Comparison of ENCODE assay signal across 25 mouse cellular contexts in genomic region chr19:53813576-53813975, GRCm38 (mm10).
DNase-seq lines count a peak whose midpoint lies in the region; ATAC-seq and TF ChIP-seq lines count a peak whose summit lies in the region.
"Had no signal": no experiment of that assay in that cellular context is flagged by ENCODE, and none has a peak within 500 bp of the region (broad histone marks: within the 10 kb centered on the region; RNA-seq: fewer than 3 reads in every experiment).

No protein-coding gene starts in this region.

- no peak for ATAC-seq in heart, postnatal 0 days (ENCODE audit: insufficient read depth, low read depth)
- ATAC-seq in heart, embryonic 11.5 days (replicated peaks; ENCODE audit: insufficient number of reproducible peaks, low FRiP score, low TSS enrichment) = no peak
- ATAC-seq: activated CD4-positive, CD25-positive, alpha-beta regulatory T cell, adult 4 months; CD4-positive, CD25-positive, alpha-beta regulatory T cell, adult 4 months; forebrain, embryonic 13.5 days; Patski had no signal

- intact Hi-C loops in heart, postnatal 14 days (cut with DNase I) = no loop called here

- DNase-seq in heart, adult 11 months = peak; percentile 91
- DNase-seq in heart, postnatal 14 days = no peak
- DNase-seq in heart, embryonic 10.5 days (ENCODE audit: low spot score) = no peak
- DNase-seq in heart, adult 8-10 months (ENCODE audit: low spot score) = no peak
- no peak for DNase-seq in heart, postnatal 0 days (ENCODE audit: low spot score)
- peak; percentile 16 for DNase-seq in urinary bladder, adult 2 months (ENCODE audit: low spot score)
- no peak for DNase-seq in urinary bladder, postnatal 4 days (ENCODE audit: low spot score in 2 of 2)
- DNase-seq: adrenal gland, adult 8-10 months; adrenal gland, postnatal 14 days; adrenal gland, postnatal 36 days; B cell, adult 2 months; cerebellum, adult 11-12 months; cerebellum, adult 2 months; cerebellum, adult 9-10 months; cerebellum, postnatal 10 days; cerebellum, postnatal 25 days had no signal

- H3K27me3 ChIP-seq in heart, embryonic 10.5 days (ENCODE audit: insufficient read depth, poor library complexity, severe bottlenecking) = no peaks in the 10 kb centered on the region
- H3K27me3 ChIP-seq in heart, postnatal 0 days (ENCODE audit: control insufficient read depth, insufficient read depth, low read length) = no peaks in the 10 kb centered on the region
- H3K27me3 ChIP-seq in heart, embryonic 11.5 days (ENCODE audit: control insufficient read depth, insufficient read depth, low read length) = no peaks in the 10 kb centered on the region
- H3K27me3 ChIP-seq: CH12.LX; embryonic facial prominence, embryonic 12.5 days; forebrain, embryonic 13.5 days; Patski had no signal

- H3K4me3 ChIP-seq in heart, embryonic 10.5 days = no peak overlapping the region
- no peak overlapping the region for H3K4me3 ChIP-seq in heart, postnatal 0 days (ENCODE audit: low read depth, low read length)
- H3K4me3 ChIP-seq in heart, embryonic 11.5 days (ENCODE audit: low read depth, low read length) = no peak overlapping the region
- H3K4me3 ChIP-seq: embryonic facial prominence, embryonic 10.5 days; embryonic facial prominence, embryonic 12.5 days; forebrain, embryonic 13.5 days had no signal

- no peak for TF ChIP-seq CTCF in heart, postnatal 0 days (IDR thresholded peaks at IDR 0.05; ENCODE audit: low read depth)

- TF ChIP-seq EP300 in heart, postnatal 0 days (IDR thresholded peaks at IDR 0.05; ENCODE audit: low read depth) = no peak

- peak overlapping the region; percentile 17; the same call in 1 of the 2 replicates for H3K27ac ChIP-seq in heart, embryonic 10.5 days
- peak overlapping the region; percentile 34; the same call in 1 of the 2 replicates for H3K27ac ChIP-seq in heart, postnatal 0 days (ENCODE audit: low read depth)
- H3K27ac ChIP-seq in heart, embryonic 11.5 days (ENCODE audit: low read depth, low read length) = no peak overlapping the region
- H3K27ac ChIP-seq: embryonic facial prominence, embryonic 10.5 days; embryonic facial prominence, embryonic 12.5 days; forebrain, embryonic 13.5 days had no signal

- H3K4me2 ChIP-seq in heart, postnatal 0 days (ENCODE audit: low read depth, low read length) = no peak overlapping the region
- H3K4me2 ChIP-seq in heart, embryonic 11.5 days = no peak overlapping the region
- H3K4me2 ChIP-seq: embryonic facial prominence, embryonic 12.5 days; forebrain, embryonic 13.5 days had no signal

- H3K4me1 ChIP-seq in heart, embryonic 10.5 days = peaks cover 53% of the 10 kb centered on the region
- H3K4me1 ChIP-seq in heart, postnatal 0 days (ENCODE audit: control insufficient read depth, insufficient read depth) = peaks cover 36% of the 10 kb centered on the region
- peaks cover 38% of the 10 kb centered on the region for H3K4me1 ChIP-seq in heart, embryonic 11.5 days (ENCODE audit: control insufficient read depth, insufficient read depth, low read length)

- WGBS in heart, embryonic 10.5 days = 93% methylated on average over 5 of the region's 5 CpGs
- 84% methylated on average over 5 of the region's 5 CpGs for WGBS in heart, postnatal 0 days
- WGBS in heart, embryonic 11.5 days (ENCODE audit: insufficient replicate concordance) = 93% methylated on average over 5 of the region's 5 CpGs

- no peak overlapping the region for H3K9ac ChIP-seq in heart, postnatal 0 days (replicated peaks; ENCODE audit: low read depth, low read length)
- no peak overlapping the region for H3K9ac ChIP-seq in heart, embryonic 11.5 days (ENCODE audit: low read depth, low read length)
- H3K9ac ChIP-seq: embryonic facial prominence, embryonic 12.5 days; forebrain, embryonic 13.5 days had no signal

- H3K9me3 ChIP-seq in heart, embryonic 10.5 days = no peaks in the 10 kb centered on the region
- H3K9me3 ChIP-seq in heart, postnatal 0 days (replicated peaks; ENCODE audit: control insufficient read depth, low read length) = no peaks in the 10 kb centered on the region
- H3K9me3 ChIP-seq in heart, embryonic 11.5 days (replicated peaks; ENCODE audit: control insufficient read depth, low read length) = no peaks in the 10 kb centered on the region
- H3K9me3 ChIP-seq: embryonic facial prominence, embryonic 10.5 days; embryonic facial prominence, embryonic 12.5 days; forebrain, embryonic 13.5 days; G1E had no signal

- H3K36me3 ChIP-seq in heart, embryonic 10.5 days = peaks cover 45% of the 10 kb centered on the region
- peaks cover 46% of the 10 kb centered on the region for H3K36me3 ChIP-seq in heart, postnatal 0 days (replicated peaks; ENCODE audit: control insufficient read depth, insufficient read depth, low read length)
- peaks cover 6% of the 10 kb centered on the region; the same call in 1 of the 2 replicates for H3K36me3 ChIP-seq in heart, embryonic 11.5 days (ENCODE audit: control insufficient read depth, insufficient read depth, low read length)
- H3K36me3 ChIP-seq: embryonic facial prominence, embryonic 10.5 days; embryonic facial prominence, embryonic 12.5 days had no signal

Comparison
In these comparisons a context has a peak if more than half of its experiments do, and no peak if none do; other contexts are left out.
1. DNase-seq: peak in heart, adult 11 months (single experiment) and urinary bladder, adult 2 months (single experiment); none in heart, postnatal 14 days (0 of 2), heart, embryonic 10.5 days (single experiment), heart, adult 8-10 months (single experiment), heart, postnatal 0 days (single experiment) and urinary bladder, postnatal 4 days (0 of 2).